Mouse (Mus musculus) thymus, adult 2 months (tissue): ENCODE results near the gene Gm6803. TPM values are rescaled to one million over a fixed set of nuclear protein-coding genes. Genes with fewer than 3 reads are reported as not detected.
"Not testable (repeated sequence)": the region's sequence is repeated elsewhere in the genome, so short reads cannot be mapped to it uniquely, and the experiment has no call there.

ENCODE experiments used
- DNase-seq: peaks from one replicate; pipeline ENCODE4 v3.0.0; 2021
- H3K27ac ChIP-seq: fragments of 200-500 bp; 2 replicates; pipeline ENCODE4 v1.5.1; 2012; ENCODE audit warnings: low read length, control low read depth; ENCODE audit not compliant: control insufficient read depth, insufficient read depth
- H3K27me3 ChIP-seq: fragments of 200-500 bp; 2 replicates; pipeline ENCODE4 v1.6.1; 2012; ENCODE audit warnings: mild to moderate bottlenecking, low read length, moderate library complexity, mixed read lengths; ENCODE audit not compliant: control insufficient read depth, insufficient read depth
- H3K36me3 ChIP-seq: fragments of 200-500 bp; 2 replicates; pipeline ENCODE4 v1.6.1; 2012; ENCODE audit warnings: mild to moderate bottlenecking, low read length, moderate library complexity; ENCODE audit not compliant: control insufficient read depth, insufficient read depth
- H3K4me1 ChIP-seq: fragments of 200-500 bp; replicated peaks from 2 replicates; pipeline ENCODE4 v1.6.1; 2012; ENCODE audit warnings: low read length; ENCODE audit not compliant: control insufficient read depth, insufficient read depth
- H3K4me3 ChIP-seq: fragments of 200-500 bp; 2 replicates; pipeline ENCODE4 v1.5.1; 2012; ENCODE audit warnings: mild to moderate bottlenecking, low read length, control low read depth, moderate library complexity; ENCODE audit not compliant: control insufficient read depth, insufficient read depth
- WGBS: fragments of 180-500 bp; shearing (Covaris S2); methylation state at CpG from one replicate; pipeline ENCODE4 v1.1.7; 2018; 5-methylcytosine and 5-hydroxymethylcytosine counted together
- polyA plus RNA-seq: library from polyadenylated mRNA; depleted of rRNA; stranded (reverse); fragments of >200 nt; gene quantifications from 2 replicates; pipeline ENCODE4 v1.2.3, GENCODE M21; 2012; rRNA removed

The Gm6803 gene
- polyA plus RNA-seq = not detected in 2 replicates

DNA sequence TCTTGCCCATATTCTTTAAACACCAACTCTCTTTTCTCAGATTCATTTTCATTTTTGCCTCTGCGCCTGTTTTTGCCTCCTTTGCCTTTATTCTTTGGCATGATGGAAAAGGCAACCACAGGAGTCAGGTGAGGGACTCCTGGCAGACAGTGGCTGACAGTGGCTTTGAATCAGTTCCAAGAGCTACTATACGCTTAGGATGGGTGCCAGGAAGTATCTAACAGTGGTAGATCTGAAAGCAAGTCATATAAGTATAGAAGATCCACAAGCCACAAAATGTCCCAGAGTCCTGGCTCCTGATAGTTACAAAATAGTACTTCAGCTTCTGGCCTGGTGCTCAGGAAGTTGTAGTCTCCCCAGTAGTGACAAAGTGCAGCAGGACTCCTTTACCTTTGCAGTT lies at the start of gene Gm6803:
Gene Gm6803 (minus strand): TSS at position 101 of the 400 bp plus-strand sequence.
- not testable (repeated sequence) for H3K27ac ChIP-seq, H3K27me3 ChIP-seq, DNase-seq, H3K36me3 ChIP-seq, H3K4me3 ChIP-seq, H3K4me1 ChIP-seq
- 78% methylated on average over 2 of the region's 2 CpGs for WGBS

GRCm38 (mm10) chr12:88045226-88045625 lies 26.7 kb upstream of the Gm6803 start:
- not testable (repeated sequence) for H3K36me3 ChIP-seq
- WGBS = 60% methylated on average over 1 of the region's 1 CpGs

DNA sequence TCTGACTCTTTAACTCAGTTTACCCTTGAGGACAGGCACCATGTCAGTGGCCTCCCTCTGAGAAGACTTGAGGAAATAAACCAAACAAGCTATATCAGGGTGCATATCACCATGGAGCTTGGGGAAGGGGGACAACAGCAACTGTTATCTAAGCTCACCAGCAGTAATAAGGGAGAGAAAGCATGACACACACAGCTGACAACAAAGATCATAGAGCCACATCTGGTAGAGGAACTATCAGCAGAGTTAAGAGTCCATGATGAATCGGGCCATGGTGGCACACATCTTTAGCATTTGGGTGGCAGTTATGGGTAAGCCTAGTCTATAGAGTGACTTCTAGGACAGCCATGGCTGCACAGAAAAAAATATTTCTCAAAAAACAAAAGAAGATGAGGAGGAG lies 21.1 kb upstream of the Gm6803 start:
- H3K36me3 ChIP-seq, H3K27ac ChIP-seq, H3K4me3 ChIP-seq, H3K4me1 ChIP-seq, H3K27me3 ChIP-seq, DNase-seq: not testable (repeated sequence)
- WGBS = 95% methylated on average over 1 of the region's 1 CpGs

More at GRCm38 (mm10) chr12:88045226-88045625, 26.7 kb upstream of the Gm6803 start:
- not testable (repeated sequence) for DNase-seq, H3K4me1 ChIP-seq, H3K27me3 ChIP-seq, H3K27ac ChIP-seq, H3K4me3 ChIP-seq

DNA sequence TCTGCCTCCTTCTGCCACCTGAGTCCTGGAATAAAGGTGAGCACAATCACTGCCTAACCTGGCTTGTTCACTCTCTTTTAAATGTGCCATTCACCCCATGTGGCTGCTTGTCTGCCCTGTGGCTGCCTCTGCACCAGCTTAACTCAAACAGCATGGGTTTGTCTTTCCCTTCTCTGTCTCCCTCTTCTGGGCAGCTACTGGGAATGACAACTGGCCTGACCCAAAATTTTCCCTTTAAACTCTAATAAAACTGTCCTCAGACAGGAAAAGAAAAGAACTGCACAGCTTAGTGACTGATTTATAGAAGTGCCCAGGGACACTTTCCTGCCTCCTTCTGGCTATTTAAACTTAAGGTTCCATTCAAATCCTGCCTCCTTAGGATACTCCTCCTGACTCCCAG lies 20.5 kb upstream of the Gm6803 start:
- not testable (repeated sequence) for H3K27ac ChIP-seq, H3K4me3 ChIP-seq, H3K4me1 ChIP-seq, DNase-seq, H3K36me3 ChIP-seq, H3K27me3 ChIP-seq

GRCm38 (mm10) chr12:88032250-88032649 lies 13.7 kb upstream of the Gm6803 start:
- 94% methylated on average over 5 of the region's 5 CpGs for WGBS
- not testable (repeated sequence) for H3K27ac ChIP-seq, H3K36me3 ChIP-seq, DNase-seq, H3K4me3 ChIP-seq, H3K4me1 ChIP-seq, H3K27me3 ChIP-seq

- not testable (repeated sequence) for H3K4me3 ChIP-seq, H3K27ac ChIP-seq, DNase-seq, H3K36me3 ChIP-seq, H3K4me1 ChIP-seq, H3K27me3 ChIP-seq
- WGBS = 97% methylated on average over 1 of the region's 1 CpGs
These were observed 8.1 kb upstream of the Gm6803 start, which contains the start of gene Gm2056 for GRCm38 (mm10) chr12:88026704-88027103. Gene Gm2056 (plus strand): TSS chr12:88027004.

GRCm38 (mm10) chr12:88011548-88011947 lies 7.0 kb downstream of the Gm6803 start, which contains the start of gene Gm2075:
Gene Gm2075 (plus strand): TSS chr12:88011848.
- 100% methylated on average over 1 of the region's 1 CpGs for WGBS
- DNase-seq, H3K27ac ChIP-seq, H3K4me3 ChIP-seq, H3K4me1 ChIP-seq, H3K36me3 ChIP-seq, H3K27me3 ChIP-seq: not testable (repeated sequence)

- not testable (repeated sequence) for H3K4me3 ChIP-seq, H3K4me1 ChIP-seq, H3K36me3 ChIP-seq, DNase-seq, H3K27me3 ChIP-seq, H3K27ac ChIP-seq
- WGBS = 80% methylated on average over 3 of the region's 3 CpGs
These were observed 14.5 kb downstream of the Gm6803 start for GRCm38 (mm10) chr12:88004118-88004517.

GRCm38 (mm10) chr12:87984000-87984399 lies 34.6 kb downstream of the Gm6803 start:
- H3K36me3 ChIP-seq, H3K27me3 ChIP-seq, H3K4me3 ChIP-seq, H3K27ac ChIP-seq, DNase-seq, H3K4me1 ChIP-seq: not testable (repeated sequence)

Other genes with a start within 250 kb of the Gm6803 start
- gene Gm21319, start 243.0 kb downstream of the Gm6803 start, polyA plus RNA-seq = not detected in 2 replicates
- gene Gm21936, start 223.3 kb downstream of the Gm6803 start, polyA plus RNA-seq = not detected in 2 replicates
- gene BB287469, start 202.2 kb downstream of the Gm6803 start, polyA plus RNA-seq = not detected in 2 replicates
- not detected in 2 replicates for gene Gm2001, start 176.4 kb downstream of the Gm6803 start, polyA plus RNA-seq
- not detected in 2 replicates for gene Gm2016, start 144.7 kb downstream of the Gm6803 start, polyA plus RNA-seq
- not detected in 2 replicates for gene Gm2022, start 123.4 kb downstream of the Gm6803 start, polyA plus RNA-seq
- not detected in 2 replicates for gene Gm2035, start 98.9 kb downstream of the Gm6803 start, polyA plus RNA-seq
- not detected in 2 replicates for gene Gm2042, start 64.7 kb downstream of the Gm6803 start, polyA plus RNA-seq
- not detected in 2 replicates for gene Gm2075, start 6.9 kb downstream of the Gm6803 start, polyA plus RNA-seq
- gene Gm2056, start 8.2 kb upstream of the Gm6803 start, polyA plus RNA-seq = not detected in 2 replicates
- not detected in 2 replicates for gene Gm16368, start 64.9 kb upstream of the Gm6803 start, polyA plus RNA-seq
- not detected in 2 replicates for gene Gm10436, start 163.3 kb upstream of the Gm6803 start, polyA plus RNA-seq
- not detected in 2 replicates for gene Gm8332, start 231.3 kb upstream of the Gm6803 start, polyA plus RNA-seq